Mouse (Mus musculus) lung, embryonic 14.5 days (tissue): Measurements from ENCODE around the gene Tbr1. TPM values are rescaled to one million over a fixed set of nuclear protein-coding genes. Genes with fewer than 3 reads are reported as not detected.
A peak's percentile ranks its signal among the peaks of the same experiment; 100 is the strongest.

ENCODE experiments used
- ATAC-seq: fragments of 200-750 bp; cut with Nextera tagmentation; 2 replicates; pipeline ENCODE4 v1.8.0; 2017; ENCODE audit warnings: mild to moderate bottlenecking, moderate TSS enrichment, moderate library complexity; ENCODE audit not compliant: insufficient read depth
- DNase-seq: peaks from one replicate; pipeline ENCODE4 v3.0.0-alpha.2; 2015
- H3K27ac ChIP-seq: fragments of 300-500 bp; sonication (generic); 2 replicates; pipeline ENCODE4 v1.5.1; 2014; ENCODE audit warnings: low read depth, mild to moderate bottlenecking, moderate library complexity
- H3K27me3 ChIP-seq: fragments of 300-500 bp; sonication (generic); 2 replicates; pipeline ENCODE4 v1.6.1; 2014; ENCODE audit warnings: low read length, control low read depth; ENCODE audit not compliant: insufficient read depth
- H3K36me3 ChIP-seq: fragments of 300-500 bp; sonication (generic); 2 replicates; pipeline ENCODE4 v1.6.1; 2014; ENCODE audit warnings: control low read depth; ENCODE audit not compliant: insufficient read depth
- H3K4me1 ChIP-seq: fragments of 300-500 bp; sonication (generic); 2 replicates; pipeline ENCODE4 v1.6.1; 2014; ENCODE audit warnings: antibody characterized with exemption, control low read depth; ENCODE audit not compliant: insufficient read depth
- H3K4me2 ChIP-seq: fragments of 300-500 bp; sonication (generic); 2 replicates; pipeline ENCODE4 v1.6.1; 2014; ENCODE audit warnings: mild to moderate bottlenecking
- H3K4me3 ChIP-seq: fragments of 300-500 bp; sonication (generic); 2 replicates; pipeline ENCODE4 v1.5.1; 2014; ENCODE audit warnings: low read depth, low read length
- H3K9ac ChIP-seq: fragments of 300-500 bp; sonication (generic); 2 replicates; pipeline ENCODE4 v1.6.1; 2014
- H3K9me3 ChIP-seq: fragments of 300-500 bp; sonication (generic); 2 replicates; pipeline ENCODE4 v1.6.1; 2016; ENCODE audit warnings: low read depth, low read length, control low read depth
- CTCF ChIP-seq: IDR thresholded peaks from 2 replicates; pipeline ENCODE4 v1.5.1; 2016; ENCODE audit warnings: antibody characterized with exemption, low read depth
- whole genome bisulfite sequencing: fragments of 180-500 bp; shearing (Covaris S2); extraction: QIAGEN DNeasy Blood & Tissue Kit; methylation state at CpG from one replicate; pipeline ENCODE4 v1.1.7; 2014; 5-methylcytosine and 5-hydroxymethylcytosine counted together
- polyA plus RNA-seq: library from polyadenylated mRNA; unstranded; fragments of >200 nt; fragmentation: Nextera tagmentation; extraction: Ambion mirVana; gene quantifications from 2 replicates; pipeline ENCODE4 v1.2.1, GENCODE M21; 2014

Tbr1 gene
- polyA plus RNA-seq, 1 experiment from 2014 or later, result 0.20 TPM

GRCm38 (mm10) chr2:61811507-61812421 lies 9.0 kb downstream of the Tbr1 start:
- no peaks in the 10 kb centered on the region for H3K9me3 ChIP-seq
- peak; percentile 84 for ATAC-seq
- WGBS, result under 1% methylated on average over 117 of the region's 121 CpGs
- TF ChIP-seq CTCF, result no peak
- no peak overlapping the region for H3K27ac ChIP-seq
- peaks cover 90% of the 10 kb centered on the region for H3K27me3 ChIP-seq
- H3K9ac ChIP-seq, result peak overlapping the region; percentile 60
- 0 out of 2 replicates have a peak, but pooled peaks cover 3% of the 10 kb centered on the region for H3K4me1 ChIP-seq
- no peaks in the 10 kb centered on the region for H3K36me3 ChIP-seq
- H3K4me3 ChIP-seq, result peak overlapping the region; percentile 48
- peak overlapping the region; percentile 85 for H3K4me2 ChIP-seq
- DNase-seq, result peak; percentile 75

GRCm38 (mm10) chr2:61812536-61812935 lies 9.8 kb downstream of the Tbr1 start:
- no peaks in the 10 kb centered on the region for H3K36me3 ChIP-seq
- whole genome bisulfite sequencing, result 8% methylated on average over 12 of the region's 12 CpGs
- no peak for TF ChIP-seq CTCF
- no peak overlapping the region for H3K27ac ChIP-seq
- H3K9ac ChIP-seq, result peak overlapping the region; percentile 60
- DNase-seq (peak; percentile 21), ATAC-seq (no peak)
- H3K9me3 ChIP-seq, result no peaks in the 10 kb centered on the region
- peak overlapping the region; percentile 85 for H3K4me2 ChIP-seq
- peak overlapping the region; percentile 48 for H3K4me3 ChIP-seq
- H3K4me1 ChIP-seq, result 0 out of 2 replicates have a peak, but pooled peaks cover 3% of the 10 kb centered on the region
- H3K27me3 ChIP-seq, result peaks cover 87% of the 10 kb centered on the region

GRCm38 (mm10) chr2:61813106-61813505 lies 10.4 kb downstream of the Tbr1 start:
- DNase-seq, result no peak
- no peak overlapping the region for H3K4me2 ChIP-seq
- TF ChIP-seq CTCF, result no peak
- no peaks in the 10 kb centered on the region for H3K9me3 ChIP-seq
- H3K9ac ChIP-seq, result no peak overlapping the region
- no peak for ATAC-seq
- 0 out of 2 replicates have a peak, but pooled peaks cover 3% of the 10 kb centered on the region for H3K4me1 ChIP-seq
- peaks cover 89% of the 10 kb centered on the region for H3K27me3 ChIP-seq
- 15% methylated on average over 6 of the region's 6 CpGs for WGBS
- H3K27ac ChIP-seq, result no peak overlapping the region
- H3K4me3 ChIP-seq, result no peak overlapping the region
- no peaks in the 10 kb centered on the region for H3K36me3 ChIP-seq

- ATAC-seq (no peak), DNase-seq (no peak)
- no peak overlapping the region for H3K9ac ChIP-seq
- TF ChIP-seq CTCF, result no peak
- peaks cover 85% of the 10 kb centered on the region for H3K27me3 ChIP-seq
- no peak overlapping the region for H3K4me2 ChIP-seq
- H3K27ac ChIP-seq, result no peak overlapping the region
- H3K4me3 ChIP-seq, result no peak overlapping the region
- H3K9me3 ChIP-seq, result no peaks in the 10 kb centered on the region
- 0 out of 2 replicates have a peak, but pooled peaks cover 3% of the 10 kb centered on the region for H3K4me1 ChIP-seq
- no peaks in the 10 kb centered on the region for H3K36me3 ChIP-seq
- 14% methylated on average over 1 of the region's 1 CpGs for WGBS
These were observed 10.8 kb downstream of the Tbr1 start for GRCm38 (mm10) chr2:61813521-61813920.

- TF ChIP-seq CTCF, result peak; percentile 69
- ATAC-seq, result peak; percentile 68
- WGBS, result 4% methylated on average over 44 of the region's 50 CpGs
- H3K4me3 ChIP-seq, result peak overlapping the region; percentile 39
- no peaks in the 10 kb centered on the region for H3K9me3 ChIP-seq
- H3K36me3 ChIP-seq, result no peaks in the 10 kb centered on the region
- H3K4me2 ChIP-seq, result peak overlapping the region; percentile 77
- H3K9ac ChIP-seq, result peak overlapping the region; percentile 52
- 0 out of 2 replicates have a peak, but pooled peaks cover 3% of the 10 kb centered on the region for H3K4me1 ChIP-seq
- DNase-seq, result peak; percentile 71
- peaks cover 80% of the 10 kb centered on the region for H3K27me3 ChIP-seq
- no peak overlapping the region for H3K27ac ChIP-seq
These were observed 12.1 kb downstream of the Tbr1 start for GRCm38 (mm10) chr2:61814548-61815473.

- ATAC-seq (peak; percentile 42), DNase-seq (peak; percentile 79)
- TF ChIP-seq CTCF, result no peak
- Histone ChIP-seq H3K36me3 (no peaks in the 10 kb centered on the region), H3K4me3 (peak overlapping the region; percentile 39), H3K4me1 (0 out of 2 replicates have a peak, but pooled peaks cover 3% of the 10 kb centered on the region), H3K27me3 (peaks cover 75% of the 10 kb centered on the region), H3K27ac (no peak overlapping the region), H3K9ac (peak overlapping the region; percentile 52), H3K9me3 (no peaks in the 10 kb centered on the region), H3K4me2 (peak overlapping the region; percentile 77)
- WGBS, result 5% methylated on average over 63 of the region's 66 CpGs
These were observed 13.0 kb downstream of the Tbr1 start for GRCm38 (mm10) chr2:61815583-61816313.
